Mouse (Mus musculus) kidney, postnatal 36 days (tissue): ENCODE results near the gene Methig1.
"Not testable (repeated sequence)": the region's sequence is repeated elsewhere in the genome, so short reads cannot be mapped to it uniquely, and the experiment has no call there.

ENCODE experiments used
- DNase-seq, 2 experiments: peaks; one replicate each; pipeline ENCODE4 v3.0.0; 2021 to 2022; ENCODE audit warnings: mixed read lengths in 2 of 2

The Methig1 gene

DNA sequence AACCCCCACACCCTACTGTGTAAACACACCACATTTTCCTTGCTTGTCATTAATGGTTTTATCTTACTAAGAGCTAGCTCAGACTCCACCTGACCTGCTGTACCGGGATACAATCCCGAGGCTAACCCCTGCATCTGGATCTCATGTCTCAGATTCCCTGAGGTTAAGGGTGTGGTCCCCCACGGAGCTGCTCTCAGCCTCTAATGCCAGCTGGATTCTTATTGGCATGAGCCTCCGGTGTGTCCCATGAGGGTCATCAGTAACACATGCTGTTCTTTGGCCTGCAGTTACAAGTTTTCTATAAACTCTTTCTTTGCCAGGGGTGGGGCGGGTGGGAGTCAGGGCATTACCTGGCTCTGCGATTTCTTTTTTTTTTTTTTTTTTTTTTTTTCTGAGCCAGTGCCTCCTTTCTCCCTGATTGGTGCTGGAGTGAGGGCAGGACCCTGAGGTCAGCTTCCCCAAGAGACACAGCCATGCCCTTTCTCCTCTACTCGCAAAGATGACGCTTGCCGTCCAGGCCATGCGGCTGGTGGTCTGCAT is at the start of gene Methig1, which contains the start of gene Mettl7a2:
Gene Methig1, plus strand, starts transcription at position 439 of the 540 bp plus-strand sequence.
Gene Mettl7a2, plus strand, starts transcription at position 490 of the 540 bp plus-strand sequence.
- DNase-seq = no peak

DNA sequence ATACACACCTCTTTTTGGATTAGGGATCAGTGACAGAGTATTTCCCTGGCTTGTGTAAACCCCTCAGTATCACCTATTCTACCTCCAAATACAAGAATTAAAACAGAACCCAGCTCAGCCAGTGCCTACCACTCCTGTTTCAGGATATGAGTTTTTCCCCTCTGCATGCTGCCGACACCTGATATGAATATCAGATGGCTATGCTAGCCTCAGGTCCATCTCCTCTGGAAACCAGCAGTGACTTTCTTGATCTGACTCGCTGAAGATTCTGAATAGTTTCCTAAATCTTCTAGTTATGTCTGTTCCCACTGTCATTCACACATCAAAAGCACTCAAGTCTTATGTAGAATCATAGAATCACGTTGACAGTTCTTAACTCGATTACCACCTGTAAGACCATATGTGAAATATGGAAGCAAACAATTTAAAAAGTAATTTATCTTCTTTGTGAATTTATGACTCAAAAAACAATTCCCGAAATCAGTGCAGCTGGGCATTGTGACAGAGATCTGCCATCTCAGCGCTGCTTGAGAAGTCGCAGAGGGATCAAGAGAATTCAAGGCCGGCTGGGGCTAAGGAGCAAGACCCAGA is 49.4 kb upstream of the Methig1 start:
- DNase-seq = no peak

DNA sequence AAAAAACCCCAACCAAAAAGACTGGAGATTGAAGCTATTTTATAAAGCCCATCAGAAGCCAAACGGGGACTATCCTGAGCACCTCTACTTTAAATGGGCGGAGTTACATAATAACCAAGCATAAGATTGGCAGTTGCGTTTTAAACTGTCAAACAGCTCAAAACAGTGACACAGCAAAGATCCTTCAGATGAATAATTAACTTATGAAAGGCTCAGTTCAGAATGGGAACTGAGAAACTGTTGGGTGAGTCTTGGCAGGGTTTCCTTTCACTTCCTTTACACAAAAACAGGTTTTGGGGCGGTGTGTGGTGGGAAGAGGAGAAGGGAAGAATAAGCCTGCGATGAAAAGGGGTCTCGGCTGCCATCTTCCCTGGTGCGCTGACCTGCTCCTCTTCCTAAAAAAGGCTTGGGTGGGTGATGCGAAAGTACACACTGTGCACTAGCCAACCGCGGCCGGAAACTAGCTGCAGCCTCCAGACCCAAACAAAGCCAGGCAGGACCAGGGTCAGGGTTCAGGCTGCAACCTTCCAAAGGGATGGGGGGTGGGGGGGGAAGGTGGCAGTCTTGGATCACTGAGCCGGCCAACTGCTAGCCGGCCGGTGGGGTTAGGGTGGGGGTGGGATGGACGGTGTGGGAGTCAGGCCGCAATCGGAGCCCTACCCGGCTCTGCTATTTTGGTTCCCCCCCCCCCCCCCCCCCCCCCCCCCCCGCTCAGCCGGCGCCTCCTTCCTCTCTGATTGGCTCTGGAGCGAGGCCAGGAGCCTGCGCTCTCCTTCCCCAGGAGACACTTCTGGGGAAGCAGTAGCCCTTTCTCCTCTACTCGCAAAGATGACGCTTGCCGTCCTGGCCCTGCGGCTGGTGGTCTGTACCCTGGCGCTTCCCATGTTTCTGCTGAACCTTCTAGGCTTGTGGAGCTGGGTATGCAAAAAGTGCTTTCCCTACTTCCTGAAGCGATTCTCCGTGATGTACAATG is 48.6 kb upstream of the Methig1 start, which contains the start of gene Mettl7a1:
Gene Mettl7a1, plus strand, starts transcription at position 122 of the 973 bp plus-strand sequence.
- DNase-seq = peak; percentile 90 to 93

DNA sequence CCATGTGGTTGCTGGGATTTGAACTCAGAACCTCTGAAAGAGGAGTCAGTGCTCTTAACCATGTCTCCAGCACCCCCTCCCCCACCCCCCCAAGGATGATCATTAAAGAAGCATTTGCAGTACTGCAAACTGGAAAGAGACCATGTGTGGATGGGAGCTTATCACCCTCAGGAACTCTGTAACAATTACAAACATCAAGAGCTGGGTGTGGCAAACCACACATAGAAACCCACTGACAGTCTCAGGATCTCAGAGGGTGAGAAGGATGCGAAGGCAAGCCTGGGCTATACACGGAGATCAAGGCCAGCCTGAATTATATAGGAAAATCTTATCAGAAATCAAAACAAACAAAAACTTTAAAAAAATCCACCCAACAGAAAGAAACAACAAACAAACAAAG is 46.7 kb upstream of the Methig1 start:
- no peak for DNase-seq

DNA sequence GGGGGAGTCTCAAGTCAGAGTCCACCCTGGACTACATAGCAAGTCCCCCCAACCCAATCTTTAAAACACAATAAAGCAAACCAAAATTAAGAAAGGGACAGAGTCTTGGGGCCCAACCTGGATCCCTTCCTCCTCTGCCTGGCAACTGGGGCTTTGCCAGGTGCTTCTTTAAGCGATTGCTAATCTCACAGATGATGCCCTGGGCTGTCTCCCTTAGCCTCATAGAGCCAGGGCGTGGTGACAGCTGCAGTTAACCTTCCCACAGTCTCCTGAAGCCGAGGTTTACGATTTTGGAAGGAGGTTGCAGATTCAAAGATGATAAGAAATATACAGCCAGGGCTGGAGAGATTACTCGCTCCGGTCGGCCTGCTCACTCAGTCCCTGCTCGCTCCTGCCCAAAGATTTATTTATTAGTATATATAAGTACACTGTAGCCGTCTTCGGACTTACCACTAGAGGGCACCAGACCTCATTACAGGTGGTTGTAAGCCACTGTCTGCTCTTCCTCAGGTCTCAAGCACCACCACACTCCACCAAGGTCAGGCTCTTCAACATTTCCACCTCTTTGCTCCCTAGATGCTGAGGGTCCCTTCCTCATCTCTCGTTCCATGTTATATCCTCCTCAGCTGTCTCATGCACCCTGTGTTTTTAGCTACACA is 45.4 kb upstream of the Methig1 start:
- DNase-seq = peak; percentile 59 to 63

DNA sequence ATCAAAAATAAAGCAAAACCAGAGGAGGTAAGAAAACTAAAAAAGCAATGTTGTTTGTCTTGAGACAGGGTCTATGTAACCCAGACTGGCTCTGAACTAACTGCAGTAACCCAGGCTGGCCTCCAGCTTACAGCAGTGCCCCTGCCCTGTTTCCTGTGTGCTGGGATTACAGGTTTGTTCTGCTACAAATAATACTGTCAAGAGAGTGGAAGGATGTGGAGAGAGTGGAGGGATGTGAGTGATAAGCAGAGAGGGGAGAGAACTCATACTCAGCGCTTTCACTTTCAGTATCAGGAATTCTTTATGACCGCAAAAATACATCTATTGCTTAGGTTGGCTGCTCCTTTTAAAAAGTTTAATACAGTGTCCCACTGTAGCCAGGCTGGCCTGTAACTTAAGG is 40.6 kb upstream of the Methig1 start:
- DNase-seq = no peak

DNA sequence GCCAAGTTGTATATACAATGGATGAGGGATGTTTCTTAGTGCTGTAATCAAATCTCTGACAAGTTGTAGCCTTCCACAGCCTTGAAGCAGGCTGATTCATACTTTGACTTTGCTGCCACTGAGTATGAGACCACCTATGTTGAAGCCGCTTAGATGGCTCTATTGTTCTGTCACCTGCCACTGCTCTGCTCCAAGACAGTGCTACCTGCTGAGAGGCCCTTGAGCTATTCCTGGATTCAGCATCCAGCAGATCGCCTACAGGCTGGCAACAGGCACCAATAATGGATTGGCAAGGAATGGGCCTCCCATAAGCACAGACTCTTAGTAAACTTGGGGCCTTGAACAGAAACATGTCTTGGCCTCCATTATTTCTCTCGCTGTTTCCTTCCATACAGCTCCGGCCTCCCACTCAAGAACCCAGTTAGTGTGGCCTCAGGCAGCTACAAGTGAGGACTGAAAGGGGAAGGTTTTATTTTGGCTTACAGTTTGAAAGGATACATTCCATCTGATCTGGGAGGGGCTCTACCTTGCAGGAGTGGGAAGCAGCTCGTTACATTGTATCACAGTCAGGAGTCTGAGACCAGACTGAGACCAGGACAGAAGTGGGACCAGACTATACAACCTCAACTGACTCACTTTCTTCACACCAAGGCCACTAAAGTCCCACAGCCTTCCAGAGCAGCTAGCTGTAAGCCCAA is 38.4 kb upstream of the Methig1 start:
- DNase-seq = no peak

DNA sequence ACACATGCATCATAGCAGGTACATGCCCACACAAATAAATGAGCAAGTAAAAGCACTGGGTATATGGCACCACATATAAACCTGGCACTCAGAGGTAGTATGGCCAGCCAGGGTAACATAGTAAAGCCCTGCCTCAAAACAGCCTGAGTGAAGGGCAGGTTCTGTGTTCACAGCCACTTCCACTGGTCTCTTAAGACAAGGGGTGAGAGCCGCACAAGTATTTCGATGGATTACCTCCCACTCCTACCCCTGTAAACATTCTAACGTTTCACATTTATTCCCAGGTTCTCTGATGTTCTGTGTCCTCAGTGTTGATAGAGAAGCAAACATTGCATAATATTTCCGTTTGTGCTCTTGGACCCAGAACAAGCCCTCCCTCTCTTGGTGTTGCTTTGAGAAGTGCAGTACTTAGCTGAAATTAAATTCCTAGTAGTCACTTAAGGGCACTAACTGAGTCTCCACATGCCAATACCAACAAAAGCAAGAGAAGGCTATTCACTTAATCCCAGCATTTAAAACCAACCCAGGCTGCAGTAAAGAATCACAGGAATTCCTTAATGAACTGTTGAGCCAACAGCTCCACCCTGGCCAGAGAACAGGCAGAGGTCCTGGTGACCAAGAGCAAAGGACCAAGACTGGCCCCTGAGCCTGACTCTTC is 34.8 kb upstream of the Methig1 start:
- peak; percentile 41 to 58 for DNase-seq

DNA sequence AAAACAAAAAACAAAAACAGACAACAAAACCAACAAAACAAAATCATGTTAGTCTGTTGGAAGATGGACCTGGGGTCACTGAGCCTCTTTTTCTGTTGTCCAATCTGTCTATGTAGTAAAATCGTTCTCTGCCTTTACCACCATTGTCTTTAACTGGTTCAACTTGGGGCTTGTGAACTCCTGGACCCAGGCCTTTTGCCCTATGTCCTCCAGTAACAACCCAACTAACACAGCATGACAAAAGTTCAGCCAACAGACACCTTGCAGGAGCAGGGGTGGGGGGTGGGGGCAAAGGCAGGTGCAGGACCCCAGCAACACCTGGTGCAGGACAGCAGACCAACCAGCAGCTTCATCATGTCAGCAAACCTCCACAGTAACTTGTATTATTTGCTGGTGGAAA is 33.1 kb upstream of the Methig1 start:
- peak in 1 of 2 experiments; percentile 26 for DNase-seq

DNA sequence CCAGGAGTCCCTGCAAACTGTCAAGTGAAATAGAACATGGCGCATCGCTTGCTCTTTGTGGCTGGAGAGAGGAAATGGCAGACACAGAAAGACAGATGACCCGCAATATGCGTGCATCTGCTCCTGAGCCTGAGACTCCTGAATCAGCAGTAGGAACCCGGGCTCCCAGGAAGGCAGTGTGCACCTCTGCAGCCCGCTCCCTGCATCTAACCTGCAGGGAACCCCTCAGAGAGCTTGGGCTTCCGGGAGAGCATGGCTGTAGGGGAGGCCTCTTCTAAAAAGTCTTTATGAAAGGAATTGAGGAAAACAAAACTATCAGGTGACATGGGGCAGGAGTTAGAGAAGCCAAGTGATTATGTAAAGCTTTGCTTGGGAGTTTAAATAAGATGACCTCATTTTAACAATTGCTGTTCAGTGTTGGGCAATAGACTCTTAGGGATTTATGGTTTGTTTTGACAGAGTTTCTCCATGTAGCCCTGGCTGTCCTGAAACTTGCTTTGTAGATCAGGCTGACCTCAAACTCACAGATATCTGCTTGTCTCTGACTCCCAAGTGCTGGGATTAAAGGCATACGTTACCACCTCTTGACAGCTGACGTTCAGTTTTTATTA is 32.5 kb upstream of the Methig1 start:
- DNase-seq = peak; percentile 25 to 49

DNA sequence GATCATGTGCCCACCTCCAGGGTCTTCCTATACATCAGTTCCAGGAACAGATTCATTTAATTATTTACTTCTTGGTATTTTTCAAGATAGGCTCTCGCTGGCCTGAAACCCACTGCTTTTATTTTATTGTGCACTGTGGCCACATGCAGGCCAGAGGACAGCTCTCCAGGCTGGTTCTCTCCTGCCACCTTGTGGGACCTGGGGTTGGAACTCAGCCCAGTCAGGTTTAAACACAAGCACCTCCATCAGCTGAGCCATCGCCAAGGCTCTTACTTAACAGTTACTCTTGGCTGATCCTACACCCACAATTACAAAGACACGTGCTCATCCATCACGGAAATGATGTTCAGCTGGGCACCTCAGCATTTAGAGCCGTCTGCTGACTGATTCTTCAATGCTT is 31.8 kb upstream of the Methig1 start:
- DNase-seq = peak; percentile 89 to 91

DNA sequence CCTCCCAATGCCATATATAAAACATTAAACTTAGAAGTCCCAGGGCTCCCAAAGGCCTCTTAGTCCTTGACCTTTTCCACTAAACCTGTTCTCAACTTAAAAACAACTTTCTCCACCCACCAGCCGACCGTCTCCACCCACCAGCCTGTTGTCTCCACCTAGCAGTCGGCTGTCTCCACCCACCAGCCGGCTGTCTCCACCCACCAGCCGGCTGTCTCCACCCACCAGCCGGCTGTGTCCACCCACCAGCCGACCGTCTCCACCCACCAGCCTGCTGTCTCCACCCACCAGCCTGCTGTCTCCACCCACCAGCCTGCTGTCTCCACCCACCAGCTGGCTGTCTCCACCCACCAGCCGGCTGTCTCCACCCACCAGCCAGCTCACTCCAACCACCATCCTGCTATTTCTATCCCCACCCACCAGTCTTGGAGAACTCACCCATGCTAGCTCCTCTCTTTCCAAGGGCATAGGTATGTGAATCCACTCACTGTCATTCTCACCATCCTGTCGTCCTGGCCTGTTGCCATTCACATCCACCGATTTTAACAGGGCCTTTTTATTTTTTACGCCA is 28.8 kb upstream of the Methig1 start:
- DNase-seq = no peak

DNA sequence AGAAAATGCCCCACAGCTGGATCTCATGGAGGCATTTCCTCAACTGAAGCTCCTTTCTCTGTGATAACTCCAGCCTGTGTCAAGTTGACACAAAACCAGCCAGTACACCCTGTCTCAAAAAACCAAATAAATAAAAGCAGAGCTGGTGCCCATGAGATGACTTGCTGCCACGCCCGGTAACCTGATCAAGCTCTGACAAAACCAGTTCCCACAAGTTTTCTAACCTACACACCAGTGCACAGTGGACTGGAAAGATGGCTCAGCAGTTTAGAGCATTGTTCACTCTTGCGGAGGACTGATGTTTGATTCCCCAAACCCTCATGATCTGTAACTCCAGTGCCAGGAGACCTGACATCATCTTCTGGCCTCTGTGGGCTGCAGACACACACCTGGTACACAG is 27.7 kb upstream of the Methig1 start:
- DNase-seq = no peak

DNA sequence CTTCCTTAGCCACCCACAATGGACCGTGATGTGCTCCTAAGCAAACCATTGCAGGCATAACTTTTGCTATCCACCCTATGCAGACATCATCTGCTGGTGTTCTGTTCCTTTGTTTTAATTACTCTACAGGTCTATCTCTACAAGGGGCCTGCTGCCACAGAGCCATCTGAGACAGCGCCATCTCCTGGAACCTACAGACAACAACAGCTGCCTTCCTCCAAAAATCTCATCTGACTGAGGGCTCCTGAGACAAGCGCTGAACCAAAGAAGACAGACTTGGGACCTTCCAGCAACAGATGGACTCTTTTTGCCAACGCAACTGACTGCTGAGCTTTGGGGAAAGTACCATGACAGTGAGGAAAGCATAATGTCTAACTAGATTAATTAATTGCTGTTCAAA is 24.9 kb upstream of the Methig1 start:
- DNase-seq = peak; percentile 37 to 48

DNA sequence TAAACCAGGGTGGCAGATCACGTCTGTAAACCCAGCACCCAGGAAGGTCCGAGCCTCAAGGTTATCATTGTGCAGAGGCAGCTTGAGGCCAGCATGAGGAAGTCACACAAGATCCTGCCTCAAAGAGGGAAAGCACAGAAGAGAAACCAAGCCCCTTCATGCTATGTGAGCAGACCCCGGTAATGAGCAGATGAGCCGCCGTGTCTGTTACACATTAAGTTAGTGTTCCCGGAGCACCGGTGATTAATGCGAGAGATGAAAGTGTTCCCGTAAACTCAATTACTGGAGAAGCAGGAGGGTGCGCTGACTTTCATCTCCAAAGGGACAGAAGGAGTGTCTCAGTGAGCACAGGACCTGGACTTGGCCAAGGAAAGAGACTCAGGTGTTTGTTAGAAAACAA is 23.6 kb upstream of the Methig1 start:
- not testable (repeated sequence) for DNase-seq

DNA sequence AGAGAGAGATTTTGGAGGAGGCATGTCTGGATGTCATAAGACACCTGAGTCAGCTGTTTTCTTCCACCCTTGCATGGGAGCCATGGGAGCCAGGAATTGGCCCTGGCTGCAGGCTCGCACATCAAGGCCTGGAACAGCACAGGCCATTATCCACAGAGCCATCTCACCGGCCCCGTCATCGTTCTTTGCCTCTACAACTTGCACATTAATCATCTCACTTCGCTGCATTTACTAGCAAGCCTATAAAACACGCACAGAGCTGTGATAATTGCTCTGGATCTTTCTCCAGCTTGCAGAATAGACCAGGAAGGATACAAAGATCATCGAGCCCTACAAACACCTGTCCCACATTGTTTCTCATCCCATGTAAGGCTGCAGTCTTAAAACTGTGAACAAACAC is 22.2 kb upstream of the Methig1 start:
- no peak for DNase-seq

DNA sequence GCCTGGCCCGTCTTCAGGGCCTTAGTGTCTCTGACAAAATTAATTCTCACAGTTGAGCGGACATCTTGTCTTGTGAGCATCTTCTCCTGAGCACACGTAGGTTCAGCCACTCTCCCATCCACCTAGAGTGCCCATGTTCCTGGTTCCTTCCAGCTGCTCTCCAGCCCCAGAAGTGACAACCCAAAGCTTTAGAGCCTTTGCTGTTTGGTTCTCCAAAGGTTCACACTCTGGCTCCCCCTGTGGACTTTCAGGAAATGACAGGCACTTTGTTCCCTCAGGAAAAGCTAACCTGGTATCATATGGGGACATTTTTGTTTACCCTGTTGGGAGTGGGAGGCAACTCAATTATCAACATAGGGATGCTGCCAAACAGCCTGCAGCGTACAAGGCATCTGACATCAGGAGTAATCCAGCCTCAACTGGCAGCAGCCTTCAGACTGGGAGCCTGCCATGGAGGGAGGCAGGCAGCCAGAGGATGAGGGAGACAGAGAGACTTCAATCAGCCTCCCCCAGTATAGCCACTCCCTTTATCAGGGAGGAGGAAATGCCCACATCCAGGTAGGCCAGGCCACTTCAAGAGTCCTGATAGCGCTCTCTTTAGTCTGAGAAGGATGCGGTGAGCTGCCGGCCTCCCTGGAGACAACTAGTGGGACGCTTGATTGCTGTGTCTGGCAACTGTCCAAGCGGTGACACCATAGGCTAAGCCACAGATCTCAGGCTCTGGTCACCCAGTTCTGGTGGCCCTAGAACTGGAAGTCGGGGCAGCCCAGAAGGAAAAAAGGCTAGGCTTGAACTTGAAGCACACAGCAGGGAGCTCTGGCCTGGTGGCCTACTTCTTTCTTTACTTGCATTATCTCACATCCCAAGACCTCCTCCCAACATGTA is 20.6 kb upstream of the Methig1 start:
- DNase-seq = not testable (repeated sequence)

DNA sequence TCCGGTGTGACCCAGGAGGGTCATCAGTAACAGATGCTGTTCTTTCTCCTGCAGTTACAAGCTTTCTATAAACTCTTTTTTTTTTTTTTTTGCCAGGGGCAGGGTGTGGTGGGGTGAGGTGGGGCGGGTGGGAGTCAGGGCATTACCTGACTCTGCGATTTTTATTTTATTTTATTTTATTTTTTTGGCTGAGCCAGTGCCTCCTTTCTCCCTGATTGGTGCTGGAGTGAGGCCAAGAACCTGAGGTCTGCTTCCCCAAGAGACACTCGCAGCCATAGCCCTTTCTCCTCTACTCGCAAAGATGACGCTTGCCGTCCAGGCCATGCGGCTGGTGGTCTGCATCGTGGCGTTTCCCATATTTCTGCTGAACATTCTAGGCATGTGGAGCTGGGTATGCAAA is 18.3 kb upstream of the Methig1 start, which contains the start of gene Mettl7a3:
Gene Mettl7a3, plus strand, starts transcription at position 301 of the 400 bp plus-strand sequence.
- DNase-seq = no peak

DNA sequence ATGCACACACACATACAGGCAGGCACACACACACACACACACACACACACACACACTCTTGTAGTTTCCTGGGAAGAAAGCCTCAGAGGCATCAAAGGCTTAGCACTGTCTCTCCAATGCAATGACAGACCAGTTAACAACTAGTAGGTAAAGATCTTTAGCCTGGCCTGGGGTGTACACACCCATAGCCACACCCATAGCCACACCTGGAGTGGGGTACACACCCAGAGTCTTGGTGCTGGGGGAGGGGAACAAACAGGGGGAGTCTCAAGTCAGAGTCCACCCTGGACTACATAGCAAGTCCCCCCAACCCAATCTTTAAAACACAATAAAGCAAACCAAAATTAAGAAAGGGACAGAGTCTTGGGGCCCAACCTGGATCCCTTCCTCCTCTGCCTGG is 15.6 kb upstream of the Methig1 start:
- not testable (repeated sequence) for DNase-seq

DNA sequence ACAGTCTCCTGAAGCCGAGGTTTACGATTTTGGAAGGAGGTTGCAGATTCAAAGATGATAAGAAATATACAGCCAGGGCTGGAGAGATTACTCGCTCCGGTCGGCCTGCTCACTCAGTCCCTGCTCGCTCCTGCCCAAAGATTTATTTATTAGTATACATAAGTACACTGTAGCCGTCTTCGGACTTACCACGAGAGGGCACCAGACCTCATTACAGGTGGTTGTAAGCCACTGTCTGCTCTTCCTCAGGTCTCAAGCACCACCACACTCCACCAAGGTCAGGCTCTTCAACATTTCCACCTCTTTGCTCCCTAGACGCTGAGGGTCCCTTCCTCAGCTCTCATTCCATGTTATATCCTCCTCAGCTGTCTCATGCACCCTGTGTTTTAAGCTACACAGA is 15.1 kb upstream of the Methig1 start:
- peak; percentile 82 to 87 for DNase-seq
